Mouse (Mus musculus) heart, embryonic 11.5 days (tissue): Measurements from ENCODE around the gene Colca2. TPM values are rescaled to one million over a fixed set of nuclear protein-coding genes. Genes with fewer than 3 reads are reported as not detected.

ENCODE experiments used
- ATAC-seq: fragments of 200-750 bp; cut with Nextera tagmentation; replicated peaks from 2 replicates; pipeline ENCODE4 v1.8.0; 2017; ENCODE audit warnings: moderate library complexity; ENCODE audit not compliant: insufficient number of reproducible peaks, low FRiP score, low TSS enrichment
- H3K27ac ChIP-seq: fragments of 300-500 bp; sonication (generic); 2 replicates; pipeline ENCODE4 v1.5.1; 2014; ENCODE audit warnings: mild to moderate bottlenecking, low read depth, low read length
- H3K27me3 ChIP-seq: fragments of 300-500 bp; sonication (generic); 2 replicates; pipeline ENCODE4 v1.6.1; 2014; ENCODE audit warnings: mild to moderate bottlenecking, low read length, mixed read lengths; ENCODE audit not compliant: control insufficient read depth, insufficient read depth
- H3K36me3 ChIP-seq: fragments of 300-500 bp; sonication (generic); 2 replicates; pipeline ENCODE4 v1.6.1; 2014; ENCODE audit warnings: mild to moderate bottlenecking, low read length, moderate library complexity, mixed read lengths; ENCODE audit not compliant: control insufficient read depth, insufficient read depth
- H3K4me1 ChIP-seq: fragments of 300-500 bp; sonication (generic); 2 replicates; pipeline ENCODE4 v1.6.1; 2014; ENCODE audit warnings: low read length; ENCODE audit not compliant: control insufficient read depth, insufficient read depth
- H3K4me2 ChIP-seq: fragments of 300-500 bp; sonication (generic); 2 replicates; pipeline ENCODE4 v1.6.1; 2014; ENCODE audit warnings: mild to moderate bottlenecking, moderate library complexity
- H3K4me3 ChIP-seq: fragments of 300-500 bp; sonication (generic); 2 replicates; pipeline ENCODE4 v1.5.1; 2014; ENCODE audit warnings: low read depth, low read length
- H3K9ac ChIP-seq: fragments of 300-500 bp; sonication (generic); 2 replicates; pipeline ENCODE4 v1.6.1; 2014; ENCODE audit warnings: mild to moderate bottlenecking, low read depth, low read length, moderate library complexity
- H3K9me3 ChIP-seq: fragments of 300-500 bp; sonication (generic); replicated peaks from 2 replicates; pipeline ENCODE4 v1.6.1; 2016; ENCODE audit warnings: low read length; ENCODE audit not compliant: control insufficient read depth
- WGBS: fragments of 180-500 bp; shearing (Covaris S2); extraction: QIAGEN DNeasy Blood & Tissue Kit; methylation state at CpG from one replicate; pipeline ENCODE4 v1.1.7; 2014; ENCODE audit not compliant: insufficient replicate concordance; 5-methylcytosine and 5-hydroxymethylcytosine counted together
- polyA plus RNA-seq: library from polyadenylated mRNA; unstranded; fragments of >200 nt; fragmentation: Nextera tagmentation; extraction: Ambion mirVana; gene quantifications from 2 replicates; pipeline ENCODE4 v1.2.1, GENCODE M21; 2014

The Colca2 gene
- polyA plus RNA-seq, 1 experiment from 2014 or later, result 4.4 TPM

- no peak overlapping the region for H3K9ac ChIP-seq
- H3K36me3 ChIP-seq, result no peaks in the 10 kb centered on the region
- ATAC-seq, result no peak
- no peak overlapping the region for H3K4me2 ChIP-seq
- peaks cover 12% of the 10 kb centered on the region; the same call in 1 of the 2 replicates for H3K4me1 ChIP-seq
- no peak overlapping the region for H3K4me3 ChIP-seq
- no peaks in the 10 kb centered on the region for H3K27me3 ChIP-seq
- WGBS, result 47% methylated on average over 12 of the region's 12 CpGs
- H3K9me3 ChIP-seq, result no peaks in the 10 kb centered on the region
- H3K27ac ChIP-seq, result no peak overlapping the region
Measured at GRCm38 (mm10) chr9:51238741-51239385, 39.5 kb downstream of the Colca2 start.

- Histone ChIP-seq H3K27me3 (no peaks in the 10 kb centered on the region), H3K4me3 (no peak overlapping the region), H3K9me3 (no peaks in the 10 kb centered on the region), H3K9ac (no peak overlapping the region), H3K4me1 (peaks cover 11% of the 10 kb centered on the region; the same call in 1 of the 2 replicates), H3K36me3 (no peaks in the 10 kb centered on the region), H3K27ac (no peak overlapping the region), H3K4me2 (no peak overlapping the region)
- WGBS, result 92% methylated on average over 8 of the region's 8 CpGs
- no peak for ATAC-seq
Measured at GRCm38 (mm10) chr9:51232163-51232562, 46.2 kb downstream of the Colca2 start.

GRCm38 (mm10) chr9:51230701-51231389, 47.5 kb downstream of the Colca2 start:
- Histone ChIP-seq H3K27me3 (no peaks in the 10 kb centered on the region), H3K4me1 (peaks cover 11% of the 10 kb centered on the region; the same call in 1 of the 2 replicates), H3K9me3 (no peaks in the 10 kb centered on the region), H3K27ac (no peak overlapping the region), H3K4me3 (no peak overlapping the region), H3K9ac (no peak overlapping the region), H3K36me3 (no peaks in the 10 kb centered on the region), H3K4me2 (no peak overlapping the region)
- ATAC-seq, result no peak
- 23% methylated on average over 4 of the region's 4 CpGs for WGBS

- Histone ChIP-seq H3K27me3 (no peaks in the 10 kb centered on the region), H3K27ac (no peak overlapping the region), H3K4me3 (no peak overlapping the region), H3K9me3 (no peaks in the 10 kb centered on the region), H3K4me1 (peaks cover 1% of the 10 kb centered on the region; the same call in 1 of the 2 replicates), H3K36me3 (no peaks in the 10 kb centered on the region), H3K9ac (no peak overlapping the region), H3K4me2 (no peak overlapping the region)
- no peak for ATAC-seq
- WGBS, result 78% methylated on average over 5 of the region's 5 CpGs
Measured at GRCm38 (mm10) chr9:51225636-51226166, 52.7 kb downstream of the Colca2 start.

Other genes starting within 250 kb of the Colca2 start
- gene Btg4, start 217.7 kb downstream of the Colca2 start, polyA plus RNA-seq, result not detected in 2 replicates
- 7.2 and 10.2 TPM in 2 replicates for gene Layn, start 201.5 kb downstream of the Colca2 start, polyA plus RNA-seq
- gene 4833427G06Rik, start 176.5 kb downstream of the Colca2 start, polyA plus RNA-seq, result not detected in 2 replicates
- gene Gm32742, start 113.1 kb downstream of the Colca2 start, polyA plus RNA-seq, result 0.03 TPM in 1 of 2 replicates, not detected in the other
- 0.11 TPM in 1 of 2 replicates, not detected in the other for gene Pou2af1, start 64.9 kb downstream of the Colca2 start, polyA plus RNA-seq
- gene 1810046K07Rik, start 50.3 kb upstream of the Colca2 start, polyA plus RNA-seq, result not detected in 2 replicates